Mouse (Mus musculus) erythroblast, embryonic 14.5 days (primary cell): ENCODE measurements around the gene Cdh23.

Source experiments
- GATA1 ChIP-seq: IDR thresholded peaks from 2 replicates; pipeline ENCODE4 v1.6.1; 2012; ENCODE audit warnings: low read length, inconsistent platforms, mixed read lengths
- TAL1 ChIP-seq: IDR thresholded peaks from 3 replicates; pipeline ENCODE4 v1.6.1; 2012; ENCODE audit warnings: low read length, inconsistent platforms, mixed read lengths

- TF ChIP-seq TAL1, result no peak
- TF ChIP-seq GATA1, result no peak
Observed at GRCm38 (mm10) chr10:60328963-60329650, 367.2 kb downstream of the Cdh23 start.
